Mouse (Mus musculus): Measurements from ENCODE around the gene Capn2.

The Capn2 gene

DNA sequence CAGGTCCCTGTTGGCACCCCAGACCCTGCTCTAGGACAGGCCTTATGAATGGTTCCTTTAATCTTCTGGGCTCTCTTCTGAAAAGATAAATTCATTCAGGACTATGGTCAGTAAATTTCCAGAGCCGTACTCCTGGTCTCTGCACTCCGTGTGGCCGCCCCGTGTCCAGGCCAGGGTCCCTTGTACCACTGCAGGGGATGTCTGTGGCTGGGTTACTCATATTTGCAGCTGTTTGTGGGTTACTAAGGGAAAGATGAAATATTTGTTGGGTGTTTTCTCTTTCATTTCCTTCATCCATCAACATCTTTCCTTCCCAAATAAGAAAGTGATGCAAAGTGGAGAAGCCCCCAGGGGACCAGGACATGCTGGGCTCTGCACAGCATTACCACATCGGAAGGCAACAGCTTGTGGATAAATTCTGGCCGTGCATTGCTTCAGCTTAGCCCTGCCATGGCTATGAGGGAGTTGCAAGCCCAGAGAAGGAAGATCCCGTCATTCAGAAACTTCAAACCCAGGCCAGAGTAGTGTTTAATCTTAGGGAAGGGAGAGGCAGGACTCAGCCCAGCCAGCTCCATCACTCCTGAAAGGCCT lies 15.5 kb downstream of the Capn2 start:
- no peak for DNase-seq

DNA sequence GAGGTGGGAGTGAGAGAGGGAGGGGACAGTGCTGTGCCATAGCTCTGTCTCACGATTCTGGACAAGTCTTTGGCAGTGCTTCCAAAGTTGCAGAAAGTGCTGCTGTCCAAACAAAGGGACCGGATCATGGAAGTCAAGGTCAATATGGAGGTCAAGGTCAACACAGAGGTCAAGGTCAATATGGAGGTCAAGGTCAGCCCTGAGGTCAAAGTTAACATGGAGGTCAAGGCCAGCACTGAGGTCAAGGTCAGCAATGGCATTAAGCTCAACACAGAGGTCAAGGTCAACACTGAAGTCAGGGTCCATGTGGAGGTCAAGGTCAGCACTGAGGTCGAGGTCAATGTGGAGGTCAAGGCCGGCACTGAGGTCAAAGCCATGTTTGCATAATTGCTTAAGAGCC lies 16.6 kb downstream of the Capn2 start:
- DNase-seq: no peak

DNA sequence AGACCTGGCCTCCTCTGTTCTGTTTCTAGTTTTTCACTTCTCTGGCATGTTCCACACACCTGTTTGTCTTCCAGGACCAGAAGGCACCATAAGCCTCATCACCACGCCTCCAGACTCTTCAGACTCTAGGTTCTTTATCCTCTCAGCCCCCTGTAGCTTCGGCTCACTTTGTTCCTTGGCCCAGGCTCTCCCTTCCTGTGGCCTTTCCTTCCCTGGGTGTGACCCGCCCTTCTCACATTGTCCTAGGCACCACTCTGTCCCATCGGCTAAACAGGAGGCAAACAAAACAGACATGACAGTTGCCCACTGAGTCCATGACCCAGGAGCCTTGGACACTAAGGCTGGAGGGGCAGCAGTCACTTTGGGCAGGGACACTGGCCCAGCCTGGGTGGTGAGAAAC lies 17.2 kb downstream of the Capn2 start:
- DNase-seq: no peak

DNA sequence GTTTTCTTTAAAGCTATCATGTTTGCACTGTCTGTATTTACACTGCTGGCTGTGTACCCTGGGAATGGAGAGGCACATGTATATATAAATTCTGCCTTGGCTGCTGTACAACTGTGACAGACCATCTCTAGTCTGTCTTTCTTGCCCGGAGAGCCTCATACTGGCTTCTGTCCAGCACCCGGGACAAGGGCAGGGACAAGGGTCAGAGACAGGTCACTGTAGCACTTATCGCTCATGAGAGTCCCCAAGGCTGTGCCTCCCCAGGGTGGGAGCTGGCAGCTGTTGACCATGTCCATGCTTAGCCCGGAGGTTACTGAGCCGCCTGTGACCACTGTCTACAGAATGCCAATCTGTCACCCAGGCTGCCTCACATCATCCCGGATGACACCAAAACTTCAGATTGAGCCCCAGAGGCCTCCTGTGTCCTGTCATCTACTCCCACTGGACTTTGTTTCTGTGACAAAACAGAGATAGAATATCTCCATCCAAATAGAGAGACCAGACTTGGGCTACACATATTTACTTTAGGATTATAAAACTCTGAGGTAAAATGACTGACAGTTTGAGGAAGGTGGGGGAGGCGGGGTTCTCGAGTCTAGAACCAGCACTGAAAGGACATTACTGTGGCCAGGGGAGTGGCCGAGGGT lies 17.8 kb downstream of the Capn2 start:
- DNase-seq: peak; percentile 27

DNA sequence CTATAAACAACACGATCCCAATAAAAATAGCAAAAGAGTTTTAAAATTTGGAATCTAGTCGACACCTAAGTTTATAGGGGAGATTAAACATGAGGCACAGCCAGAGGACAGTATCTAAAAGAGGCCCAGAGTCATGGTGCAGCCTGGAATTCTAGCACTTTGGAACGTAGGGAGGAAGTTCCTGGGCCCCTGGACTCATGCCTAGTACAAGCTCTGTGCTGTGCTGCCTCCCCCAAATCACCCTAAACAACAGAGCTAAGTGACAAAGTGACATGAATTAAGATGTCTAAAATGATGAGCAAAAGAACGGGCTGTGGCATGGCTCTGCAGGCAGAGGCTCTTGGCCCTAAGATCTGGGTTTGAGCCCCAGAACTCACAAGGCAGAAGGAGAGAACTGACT lies 19.7 kb downstream of the Capn2 start:
- no peak for DNase-seq

DNA sequence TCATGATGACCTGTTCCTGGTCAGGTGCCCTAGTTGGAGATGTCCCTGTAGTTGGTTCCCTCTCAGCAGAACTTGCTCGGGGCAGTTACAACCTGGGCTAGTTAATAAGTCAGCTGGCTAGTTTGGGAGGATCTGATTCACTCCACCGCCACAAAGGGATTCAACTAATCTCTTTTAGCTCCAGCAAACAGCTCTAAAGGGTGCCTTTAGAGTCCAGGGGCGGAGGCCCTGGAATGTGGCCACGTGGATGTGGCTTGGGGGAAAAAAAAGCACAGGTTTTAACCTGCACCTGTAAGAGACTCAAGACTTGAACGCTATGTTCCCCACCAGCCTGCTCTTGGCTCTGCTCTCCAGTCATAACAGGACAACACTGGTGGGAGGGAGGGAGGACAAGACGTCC lies 20.7 kb downstream of the Capn2 start:
- DNase-seq: no peak

DNA sequence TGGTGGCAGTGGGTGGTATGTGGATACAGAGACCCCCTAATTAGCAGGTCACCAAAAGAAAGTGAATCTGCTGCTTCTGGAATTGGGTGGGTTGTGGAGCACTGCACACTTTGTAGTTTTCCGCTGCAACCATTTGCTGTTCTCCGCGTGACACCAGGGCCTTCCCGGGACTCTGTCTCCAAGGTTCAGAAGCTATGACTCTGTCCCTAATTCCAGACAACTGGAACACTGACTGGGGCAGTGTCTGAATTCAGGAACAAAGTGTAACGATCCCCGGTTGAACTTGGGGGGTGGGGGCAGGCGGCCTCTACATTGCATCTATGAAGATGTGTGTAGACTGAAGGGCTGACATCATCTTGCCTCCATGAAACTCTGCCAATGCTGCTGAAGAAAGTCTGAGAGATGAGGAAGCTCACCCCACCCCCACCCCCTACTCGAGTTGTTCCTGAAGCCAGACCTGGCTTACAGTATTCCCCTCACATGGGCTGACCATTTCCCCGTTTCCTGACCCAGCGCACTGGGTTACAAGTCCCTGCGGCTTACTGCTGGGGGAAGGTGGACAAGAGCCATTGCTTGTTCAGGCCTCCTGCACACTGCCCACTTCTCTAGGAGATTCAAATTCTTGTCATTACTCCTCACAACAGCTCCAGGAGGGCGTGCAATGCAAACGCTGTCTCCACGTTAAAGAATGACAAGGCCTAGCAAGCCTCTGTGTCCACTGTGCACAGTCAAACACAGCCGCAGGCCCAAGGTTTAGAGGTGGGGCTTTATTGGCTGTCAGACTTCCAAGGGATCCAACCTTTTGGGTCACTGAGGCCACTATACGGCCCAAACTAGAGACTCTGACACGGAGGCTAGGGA lies 22.9 kb downstream of the Capn2 start:
- DNase-seq: no peak

DNA sequence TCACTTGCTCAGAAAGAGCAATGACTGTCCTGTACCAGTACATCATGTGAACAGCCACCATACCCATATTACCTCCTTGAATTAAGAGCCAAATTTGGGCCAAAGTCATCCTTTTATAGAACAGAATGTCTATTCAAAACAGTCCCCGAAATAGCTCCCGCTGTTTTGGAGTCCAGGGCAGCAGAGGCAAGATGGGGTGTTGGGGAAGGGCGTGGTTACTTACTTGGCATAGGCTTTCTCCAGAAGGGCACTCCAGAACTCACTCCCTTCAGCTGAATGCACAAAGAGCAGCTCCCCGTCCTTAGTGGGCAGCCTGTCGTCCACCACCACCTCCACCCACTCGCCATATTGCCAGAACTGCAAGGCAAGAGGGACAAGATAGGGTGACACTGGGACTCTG lies 25.6 kb downstream of the Capn2 start:
- no peak for DNase-seq

DNA sequence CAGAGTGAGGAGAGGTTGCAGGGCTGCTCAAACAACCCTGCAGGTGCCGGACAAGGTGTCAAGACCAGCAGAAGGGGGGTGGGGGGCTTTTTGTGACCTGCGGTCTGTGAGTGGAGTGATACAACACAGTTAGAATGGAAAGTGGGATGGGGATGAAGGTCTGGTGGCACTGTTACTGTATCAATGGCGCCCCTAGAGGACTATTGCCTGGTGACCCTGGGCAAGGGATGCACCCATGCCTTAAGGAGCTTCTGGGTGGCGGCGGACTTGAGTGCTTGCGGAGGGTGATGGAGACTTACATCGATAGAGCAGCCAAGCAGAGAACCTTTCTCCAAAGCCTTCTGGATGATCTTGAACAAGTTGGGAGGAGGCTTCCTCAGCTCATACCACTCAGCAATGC lies 26.8 kb downstream of the Capn2 start:
- DNase-seq: peak; percentile 45

DNA sequence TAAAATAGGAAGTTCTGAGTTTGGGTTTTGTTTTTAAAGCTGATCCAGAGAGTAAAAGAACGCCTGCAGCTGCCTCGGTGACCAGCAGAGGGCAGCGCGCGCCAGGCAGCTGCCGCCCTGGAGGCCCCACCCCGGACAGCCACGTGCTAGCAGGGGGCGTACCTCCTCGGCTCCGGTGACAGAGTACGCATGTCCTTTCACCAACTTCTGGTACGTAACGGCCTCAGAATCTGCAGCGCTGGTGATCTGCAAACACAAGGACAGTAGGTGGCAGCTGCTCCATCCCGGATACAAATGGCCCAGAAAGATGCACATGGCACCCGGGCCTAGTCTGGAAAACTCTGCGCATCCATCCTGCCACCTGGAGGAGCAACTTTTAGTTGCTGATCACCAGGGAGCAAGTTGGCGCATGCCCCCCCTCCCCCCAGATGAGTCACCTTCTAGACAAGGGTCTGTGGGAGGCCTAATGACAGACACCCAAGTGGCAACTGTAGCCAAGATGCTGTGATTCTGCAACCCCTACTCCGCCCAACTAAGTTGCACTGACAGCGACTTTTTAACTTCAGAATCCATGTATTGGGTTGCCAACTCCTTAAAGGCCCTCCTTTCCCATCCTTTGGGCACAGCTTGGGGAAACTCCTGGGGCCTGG lies 27.5 kb downstream of the Capn2 start:
- DNase-seq: peak; percentile 93

DNA sequence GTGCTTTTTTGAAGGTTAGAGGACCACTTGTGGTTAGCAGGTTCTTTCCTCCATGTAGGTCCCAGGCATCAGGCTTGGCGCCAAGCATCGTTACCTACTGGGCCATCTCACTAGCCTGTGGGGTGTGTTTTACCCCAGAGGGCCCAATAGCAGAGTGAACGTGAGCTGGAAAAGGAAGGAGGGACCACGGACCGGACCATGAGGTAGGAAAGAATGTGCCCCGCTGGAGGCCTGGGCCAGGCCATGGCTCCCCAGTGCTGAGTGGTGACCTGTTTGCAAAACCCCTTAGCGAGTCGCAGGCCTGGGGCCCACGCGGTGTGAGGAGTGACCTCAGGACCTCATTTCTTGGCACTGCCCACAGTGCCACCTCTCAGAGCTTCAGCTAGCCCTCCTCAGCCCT lies 28.9 kb downstream of the Capn2 start:
- no peak for DNase-seq

DNA sequence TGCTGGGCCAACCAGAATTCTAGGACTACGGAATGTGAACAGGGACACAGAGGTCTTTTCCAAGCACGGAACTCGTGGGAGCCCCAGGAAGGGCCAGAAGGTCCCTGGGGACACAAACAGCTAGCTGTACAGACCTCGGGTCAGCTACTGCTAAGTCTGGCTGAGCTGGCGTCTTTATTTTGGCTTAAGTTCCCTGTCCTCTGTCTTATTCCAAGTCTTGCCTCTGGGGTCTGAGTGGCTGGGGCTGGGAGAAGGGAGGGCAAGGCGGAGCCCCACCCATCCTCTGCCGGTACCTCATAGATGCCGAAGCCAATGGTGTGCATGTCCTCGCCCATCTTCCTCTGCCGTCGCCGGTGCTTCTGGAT lies 33.5 kb downstream of the Capn2 start:
- no peak for DNase-seq

DNA sequence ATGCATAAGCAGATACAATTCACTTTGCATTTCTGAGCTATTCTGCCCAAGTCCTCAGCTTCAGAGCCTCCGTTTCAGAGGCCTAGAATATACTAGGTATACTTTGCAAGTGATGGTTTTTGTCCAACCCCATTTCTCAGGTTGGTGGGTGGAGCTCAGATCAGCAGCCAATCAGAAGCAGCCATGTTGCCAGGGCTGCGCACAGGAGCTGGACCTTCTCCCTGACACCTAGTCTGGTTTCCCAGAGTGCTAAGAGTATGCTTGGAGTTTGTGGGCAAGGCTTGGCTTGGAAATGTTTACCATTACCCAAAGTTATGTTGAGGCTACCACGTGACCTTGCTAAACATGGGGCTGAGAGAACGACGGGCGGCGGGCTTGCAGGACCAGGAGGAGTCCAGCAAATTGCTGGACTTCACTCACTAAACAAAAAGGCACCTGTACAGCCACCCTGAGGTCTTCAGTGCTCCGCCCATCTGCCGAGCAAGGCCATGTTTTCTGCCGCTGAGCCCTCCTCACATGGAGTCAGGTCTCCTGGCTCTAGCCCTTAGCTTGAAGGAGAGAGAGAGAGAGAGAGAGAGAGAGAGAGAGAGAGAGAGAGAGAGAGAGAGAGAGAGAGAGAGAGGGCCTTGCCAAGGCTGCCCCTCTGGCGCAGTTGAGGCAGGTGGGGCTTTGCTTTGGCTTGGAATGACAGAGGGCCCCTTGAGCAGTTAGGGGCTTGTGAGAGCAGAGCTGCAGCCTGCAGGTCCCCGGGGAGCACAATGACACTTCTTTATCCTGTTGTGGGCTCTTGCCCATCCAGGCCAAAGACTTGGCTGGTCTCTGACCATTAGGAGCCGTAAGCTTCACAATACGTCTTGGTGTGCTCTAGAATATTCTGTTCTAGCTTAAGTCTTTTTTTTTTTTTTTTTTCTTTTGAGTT lies 34.2 kb downstream of the Capn2 start:
- DNase-seq: no peak

DNA sequence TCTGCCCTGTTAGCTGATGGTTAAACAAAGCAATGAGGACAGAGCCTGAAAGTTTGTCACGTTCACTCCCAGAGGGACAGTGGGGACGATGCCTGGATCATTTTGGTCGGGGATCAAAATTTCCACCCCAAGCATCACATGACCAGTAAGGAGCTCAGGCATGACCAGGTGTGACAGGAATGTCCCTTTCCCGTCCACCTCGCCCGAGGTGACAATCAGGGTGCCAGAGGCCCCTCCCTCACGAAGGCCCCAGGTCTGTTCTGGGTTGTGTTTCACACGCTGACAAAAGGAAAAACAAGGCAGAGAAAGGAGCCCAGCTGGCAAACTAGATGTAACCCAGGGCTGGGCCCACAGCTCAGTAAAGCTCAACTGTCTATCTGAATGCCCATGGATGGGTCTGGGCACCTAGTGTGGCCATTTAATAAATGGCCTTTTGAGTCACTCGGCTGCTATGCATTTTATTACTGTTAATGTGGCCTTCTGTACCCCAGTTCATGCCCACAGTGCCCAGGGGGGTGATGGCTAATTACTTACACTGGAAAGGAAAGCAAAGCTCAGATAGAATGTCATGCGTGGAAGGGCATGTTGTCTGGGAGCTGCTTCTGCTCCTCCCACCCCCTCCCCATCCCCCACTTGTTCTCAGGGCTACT lies 35.6 kb downstream of the Capn2 start:
- no peak for DNase-seq

DNA sequence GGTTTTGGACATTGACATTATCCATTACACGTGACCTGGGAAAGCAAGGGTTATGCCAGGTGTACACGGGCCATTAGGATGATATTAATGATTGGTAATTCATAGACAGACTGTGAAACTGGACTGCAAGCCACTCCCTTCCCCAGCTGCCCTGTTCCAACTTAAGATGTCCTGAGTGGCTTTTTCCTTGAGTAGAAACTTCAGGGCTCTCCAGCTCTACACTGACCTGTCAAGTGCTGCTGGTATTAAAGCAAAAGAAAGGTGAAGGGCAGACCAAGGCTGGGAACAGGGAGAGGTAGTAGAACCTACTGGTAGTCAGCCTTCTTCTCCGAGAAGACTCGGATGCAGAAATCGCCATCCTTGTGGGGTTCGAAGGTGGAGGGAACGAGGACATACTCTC lies 36.3 kb downstream of the Capn2 start:
- DNase-seq: no peak

DNA sequence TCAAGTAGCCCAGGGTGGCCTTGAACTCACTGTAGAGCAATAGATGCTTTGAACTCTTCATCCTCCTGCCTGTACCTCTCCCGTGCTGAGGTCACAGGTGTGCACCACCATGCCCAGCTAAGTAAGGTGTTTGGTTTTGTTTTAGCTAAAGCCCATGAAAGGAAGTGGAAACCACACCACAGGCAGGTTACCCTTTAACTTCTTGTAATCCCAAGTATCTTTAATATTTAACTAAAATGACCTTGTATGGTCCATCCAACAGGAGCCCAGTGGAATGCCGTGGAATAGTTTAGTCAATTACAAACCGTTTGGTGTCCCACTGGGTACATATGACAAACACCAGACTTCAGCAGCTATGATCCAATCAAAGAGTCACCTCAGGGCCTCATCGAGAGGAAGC lies 38.5 kb downstream of the Capn2 start:
- DNase-seq: no peak

DNA sequence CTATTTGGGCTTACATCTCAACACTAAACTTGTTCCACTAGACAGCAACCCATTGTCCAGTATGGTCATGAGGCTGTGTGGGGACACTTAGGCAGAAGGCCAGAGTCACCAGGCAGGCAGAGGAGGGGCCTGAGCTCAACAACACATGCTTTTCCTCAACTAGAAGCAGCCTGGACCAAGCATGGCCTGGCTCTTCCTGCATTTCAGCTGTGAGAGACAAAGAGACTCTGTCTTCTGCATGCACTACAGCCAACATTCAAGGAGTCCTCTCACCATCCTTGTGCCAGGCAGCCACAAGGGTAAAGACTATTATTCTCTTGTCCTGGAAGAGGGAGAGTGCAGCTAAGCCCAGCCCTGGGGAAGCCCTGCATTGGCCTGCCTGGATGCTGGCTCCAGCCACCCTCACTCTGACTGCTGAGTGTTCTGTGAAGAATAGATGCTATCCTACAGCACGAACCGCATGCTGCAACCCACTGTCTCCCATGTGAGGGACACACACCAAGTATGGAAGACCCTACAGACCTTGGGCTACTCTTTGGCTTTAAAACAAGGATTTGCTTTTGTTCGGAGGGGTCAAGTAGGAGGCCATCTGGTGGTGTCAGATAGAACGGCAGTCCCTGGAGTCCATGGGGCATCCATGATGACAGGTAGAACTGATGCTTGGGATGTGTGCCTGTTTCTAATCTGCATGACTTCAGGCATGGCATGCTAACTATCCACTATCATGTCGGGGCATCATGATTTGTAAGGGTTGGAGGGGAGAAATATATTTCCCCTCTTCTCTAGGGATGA lies 42.2 kb downstream of the Capn2 start:
- no peak for DNase-seq

DNA sequence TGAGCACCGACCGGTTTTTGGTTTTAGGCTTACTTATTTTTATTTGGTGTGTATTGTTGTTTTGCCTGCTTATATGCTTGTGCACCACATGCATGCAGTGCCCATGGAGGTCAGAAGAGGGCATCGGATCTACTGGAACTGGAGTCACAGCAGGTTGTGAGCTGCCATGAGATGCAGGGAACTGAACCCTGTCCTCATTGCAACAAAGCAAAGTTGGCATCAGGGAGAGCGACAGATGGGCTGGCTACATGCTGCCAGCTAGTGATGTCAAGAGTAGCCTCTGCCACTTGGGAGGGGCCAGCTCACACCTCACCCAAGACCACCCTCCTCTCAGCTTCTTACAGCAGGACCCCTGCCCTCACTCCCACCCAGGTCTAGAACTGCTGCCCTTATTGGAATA lies 51.4 kb downstream of the Capn2 start:
- peak; percentile 8 for DNase-seq

DNA sequence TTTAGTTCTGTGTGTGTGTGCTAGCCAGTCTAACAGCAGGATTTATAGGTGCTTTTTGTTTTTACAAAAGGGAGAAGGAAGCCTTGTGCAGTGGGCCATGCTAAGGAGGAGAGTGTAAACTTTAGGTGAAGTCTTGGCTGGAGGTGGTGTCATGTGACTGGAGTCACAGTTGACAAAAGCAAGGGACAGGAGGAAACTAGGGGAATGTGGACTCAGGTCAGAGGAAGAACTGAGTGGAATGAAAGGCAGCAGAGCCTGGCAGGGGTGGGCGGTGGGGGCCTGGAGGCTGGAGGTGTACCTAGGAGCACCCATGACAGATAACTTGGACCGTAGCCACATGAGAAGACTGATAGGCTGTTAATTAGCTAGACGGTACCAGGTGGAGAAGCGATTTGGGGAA lies 52.1 kb downstream of the Capn2 start:
- DNase-seq: no peak

DNA sequence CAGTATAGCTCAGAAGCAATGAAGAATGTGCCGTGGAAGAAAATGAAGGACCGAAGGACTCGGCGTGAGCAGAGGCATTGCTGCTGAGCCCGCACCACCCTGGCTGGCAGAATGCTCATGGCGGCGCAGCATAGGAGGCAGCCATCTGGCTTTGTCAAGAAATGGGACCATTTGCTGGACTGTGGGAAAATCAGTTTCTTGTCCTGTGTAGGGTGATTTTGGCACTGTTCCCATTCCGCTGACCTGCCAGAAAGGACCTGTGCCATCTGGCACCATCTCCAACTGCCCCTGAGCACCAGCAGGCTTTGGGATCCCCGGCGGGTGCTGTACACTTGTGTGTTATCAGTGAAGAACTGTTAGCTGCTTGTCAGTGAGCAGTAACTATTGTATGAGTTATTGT lies 55.6 kb downstream of the Capn2 start:
- peak; percentile 58 for DNase-seq

DNA sequence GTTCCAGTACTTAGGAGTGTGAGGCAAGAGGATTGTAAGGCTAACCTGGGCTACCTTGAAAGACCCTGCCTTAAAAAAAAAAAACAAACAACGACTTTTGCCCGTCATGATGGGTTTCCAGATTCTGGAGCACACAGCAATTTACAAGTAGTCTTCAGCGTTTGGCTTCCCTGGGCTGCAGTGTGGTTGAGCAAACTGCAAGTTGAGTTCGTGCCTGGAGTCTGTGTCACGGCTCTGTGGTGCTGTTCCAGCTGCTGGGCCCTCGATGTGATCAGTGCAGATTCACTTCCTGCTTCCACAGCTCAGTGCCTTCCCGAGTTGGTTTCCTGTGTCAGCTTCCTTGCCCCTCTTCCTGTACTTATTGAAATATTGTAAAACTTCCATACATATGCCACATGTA lies 56.1 kb downstream of the Capn2 start:
- DNase-seq: no peak
